In genomic region chr1:106210461-106210860, GRCm38 (mm10) we compare ENCODE assay signal across 21 mouse cellular contexts. TPM values are rescaled to one million over a fixed set of nuclear protein-coding genes. Genes with fewer than 3 reads are reported as not detected.
DNase-seq lines count a peak whose midpoint lies in the region; TF ChIP-seq lines count a peak whose summit lies in the region.
"Had no signal": no experiment of that assay in that cellular context is flagged by ENCODE, and none has a peak within 500 bp of the region (broad histone marks: within the 10 kb centered on the region; RNA-seq: fewer than 3 reads in every experiment).

No protein-coding gene starts in this region.

- H3K79me2 ChIP-seq in myocyte (ENCODE audit: control insufficient read depth, insufficient read depth) = peaks cover 62% of the 10 kb centered on the region

- H3K36me3 ChIP-seq in myocyte (ENCODE audit: control insufficient read depth, insufficient read depth) = no peaks in the 10 kb centered on the region
- H3K36me3 ChIP-seq: embryonic facial prominence, embryonic 13.5 days; embryonic facial prominence, embryonic 15.5 days; forebrain, embryonic 10.5 days; forebrain, embryonic 12.5 days had no signal

- TF ChIP-seq POLR2A in myocyte (IDR thresholded peaks at IDR 0.05; ENCODE audit: insufficient read length, low read depth) = no peak

- intact Hi-C loops in gastrocnemius, postnatal 14 days (cut with DNase I; ENCODE audit: low total_unique reads) = no loop called here

- H3K4me2 ChIP-seq in myocyte (ENCODE audit: low read depth) = peak overlapping the region; percentile 90
- H3K4me2 ChIP-seq: embryonic facial prominence, embryonic 13.5 days; embryonic facial prominence, embryonic 15.5 days; forebrain, embryonic 12.5 days had no signal

- H3K27me3 ChIP-seq in myocyte (ENCODE audit: control insufficient read depth, insufficient read depth, insufficient read length) = no peaks in the 10 kb centered on the region
- H3K27me3 ChIP-seq: CH12.LX; embryonic facial prominence, embryonic 13.5 days; embryonic facial prominence, embryonic 15.5 days; forebrain, embryonic 12.5 days had no signal

- H3K4me3 ChIP-seq in myocyte = no peak overlapping the region
- H3K4me3 ChIP-seq: embryonic facial prominence, embryonic 13.5 days; embryonic facial prominence, embryonic 15.5 days; erythroblast, embryonic 14.5 days; forebrain, embryonic 10.5 days; forebrain, embryonic 12.5 days had no signal

- no peak overlapping the region for H3ac ChIP-seq in myocyte (ENCODE audit: control insufficient read depth, insufficient read length)

- peak; percentile 57 for DNase-seq in 3T3-L1 (ENCODE audit: low read depth, low spot score)
- peak; percentile 51 for DNase-seq in NIH3T3 (ENCODE audit: low read depth)
- DNase-seq in neural tube, embryonic 10.5 days (ENCODE audit: extremely low spot score, low spot score) = no peak
- no peak for DNase-seq in gastrocnemius, postnatal 14 days
- DNase-seq: adrenal gland, adult 2 months; adrenal gland, postnatal 10 days; adrenal gland, postnatal 25 days; cerebellum, adult 11 months; cerebellum, adult 18-20 months; cerebellum, adult 8-10 months; cerebellum, adult 9-11 months; cerebellum, postnatal 14 days; cerebellum, postnatal 36 days; embryo, embryonic 11 days had no signal

TF ChIP-seq in myocyte, 11 proteins besides CTCF, POLR2A, EP300 and RAD21:
- TF ChIP-seq TCF12 (IDR thresholded peaks at IDR 0.05; ENCODE audit: insufficient read depth, poor library complexity, severe bottlenecking) = no peak
- TF ChIP-seq E2F4 (IDR thresholded peaks at IDR 0.05; ENCODE audit: insufficient read depth) = no peak
- no peak for TF ChIP-seq MYOG (IDR thresholded peaks at IDR 0.05; ENCODE audit: control insufficient read depth in 1 of 3, insufficient read depth in 1 of 3, insufficient read length in 2 of 3, low read depth in 2 of 3)
- TF ChIP-seq REST (IDR thresholded peaks at IDR 0.05; ENCODE audit: insufficient read depth, insufficient read length) = no peak
- TF ChIP-seq MYOD1 (IDR thresholded peaks at IDR 0.05; ENCODE audit: control insufficient read depth in 1 of 3, insufficient read length in 2 of 3, low read depth in 2 of 3) = no peak
- TF ChIP-seq MAX (IDR thresholded peaks at IDR 0.05; ENCODE audit: low read depth) = no peak
- TF ChIP-seq POLR2AphosphoS2 (IDR thresholded peaks at IDR 0.05; ENCODE audit: insufficient read length, low read depth) = no peak
- no peak for TF ChIP-seq TCF3 (IDR thresholded peaks at IDR 0.05; ENCODE audit: insufficient read length, low read depth)
- TF ChIP-seq CEBPB (IDR thresholded peaks at IDR 0.05; ENCODE audit: insufficient read depth, poor library complexity, severe bottlenecking) = no peak
- no peak for TF ChIP-seq SRF (IDR thresholded peaks at IDR 0.05; ENCODE audit: control insufficient read depth, insufficient read length, low read depth)
- no peak for TF ChIP-seq USF1 (IDR thresholded peaks at IDR 0.05; ENCODE audit: low read depth)

RNA-seq across cellular contexts. Expression of gene Phlpp1, which starts 38.9 kb away (rescaled TPM):
- polyA plus RNA-seq in myocyte (2012; fragmentation: generic; extraction: Trizol) = 7.9 TPM
- 1 to 10 TPM; 7.1 to 8.5 TPM for total RNA-seq in gastrocnemius, postnatal 14 days (2021)

Comparison
In these comparisons a context has a peak if more than half of its experiments do, and no peak if none do; other contexts are left out.
1. DNase-seq: peak in 3T3-L1 (single experiment) and NIH3T3 (single experiment); none in neural tube, embryonic 10.5 days (single experiment) and gastrocnemius, postnatal 14 days (single experiment).